Mouse (Mus musculus) megakaryocyte progenitor cell, adult 5-6 weeks (primary cell): Measurements from ENCODE around the gene Gmpr. TPM values are rescaled to one million over a fixed set of nuclear protein-coding genes. Genes with fewer than 3 reads are reported as not detected.
"Not testable (repeated sequence)": the region's sequence is repeated elsewhere in the genome, so short reads cannot be mapped to it uniquely, and the experiment has no call there.

Experiments used
- ATAC-seq: replicated peaks from 2 replicates; pipeline ENCODE4 v1.8.0; 2016; ENCODE audit warnings: mild to moderate bottlenecking, moderate TSS enrichment, inconsistent platforms; ENCODE audit not compliant: poor library complexity
- total RNA-seq, 2 experiments: library from RNA; stranded (forward) in 1 of 2; stranded (reverse) in 1 of 2; fragments of 157-497, 149-512 nt in 1 of 2; fragments of 200-1000 nt in 1 of 2; gene quantifications; 2 replicates each; pipeline versions ENCODE4 v1.2.3 to v1.2.4; 2015 to 2017

The Gmpr gene
- total RNA-seq (2015) (16.3 and 20.5 TPM in 2 replicates), total RNA-seq (2017) (13.6 and 15.3 TPM in 2 replicates)

- peak; percentile 50 for ATAC-seq
Measured at GRCm38 (mm10) chr13:45507274-45508229, at the start of gene Gmpr. Gene Gmpr, plus strand, starts transcription at chr13:45507444.

GRCm38 (mm10) chr13:45457459-45457858, 49.8 kb upstream of the Gmpr start:
- no peak for ATAC-seq

GRCm38 (mm10) chr13:45460177-45460576, 47.1 kb upstream of the Gmpr start:
- no peak for ATAC-seq

- ATAC-seq: no peak
Measured at GRCm38 (mm10) chr13:45461370-45461958, 45.8 kb upstream of the Gmpr start.

- ATAC-seq: no peak
Measured at GRCm38 (mm10) chr13:45465616-45466015, 41.6 kb upstream of the Gmpr start.

- ATAC-seq: no peak
Measured at GRCm38 (mm10) chr13:45466031-45466519, 41.2 kb upstream of the Gmpr start.

GRCm38 (mm10) chr13:45468751-45469150, 38.5 kb upstream of the Gmpr start:
- no peak for ATAC-seq

- ATAC-seq: no peak
Measured at GRCm38 (mm10) chr13:45469481-45470301, 37.6 kb upstream of the Gmpr start.

- ATAC-seq: no peak
Measured at GRCm38 (mm10) chr13:45473311-45473710, 33.9 kb upstream of the Gmpr start.

GRCm38 (mm10) chr13:45475297-45475696, 31.9 kb upstream of the Gmpr start:
- ATAC-seq: no peak

- peak; percentile 78 for ATAC-seq
Measured at GRCm38 (mm10) chr13:45477183-45477582, 30.1 kb upstream of the Gmpr start.

GRCm38 (mm10) chr13:45479951-45480350, 27.3 kb upstream of the Gmpr start:
- ATAC-seq: no peak

GRCm38 (mm10) chr13:45483215-45483614, 24.0 kb upstream of the Gmpr start:
- no peak for ATAC-seq

GRCm38 (mm10) chr13:45483949-45484348, 23.3 kb upstream of the Gmpr start:
- not testable (repeated sequence) for ATAC-seq

- no peak for ATAC-seq
Measured at GRCm38 (mm10) chr13:45485602-45486001, 21.6 kb upstream of the Gmpr start.

- no peak for ATAC-seq
Measured at GRCm38 (mm10) chr13:45486598-45486997, 20.6 kb upstream of the Gmpr start.

- peak; percentile 57; the same call in 1 of the 2 replicates for ATAC-seq
Measured at GRCm38 (mm10) chr13:45491991-45492732, 15.1 kb upstream of the Gmpr start.

GRCm38 (mm10) chr13:45493846-45494245, 13.4 kb upstream of the Gmpr start:
- ATAC-seq: no peak

GRCm38 (mm10) chr13:45498623-45499022, 8.6 kb upstream of the Gmpr start:
- ATAC-seq: no peak

- ATAC-seq: no peak
Measured at GRCm38 (mm10) chr13:45499391-45499790, 7.9 kb upstream of the Gmpr start.
